Mouse (Mus musculus) liver, postnatal 0 days (tissue): ENCODE data around the gene Scrt2. TPM values are rescaled to one million over a fixed set of nuclear protein-coding genes. Genes with fewer than 3 reads are reported as not detected.

Experiments
- ATAC-seq: fragments of 200-750 bp; cut with Nextera tagmentation; 2 replicates; pipeline ENCODE4 v1.8.0; 2017; ENCODE audit warnings: mild to moderate bottlenecking, moderate library complexity
- DNase-seq: peaks from one replicate; pipeline ENCODE4 v3.0.0-alpha.2; 2016
- H3K27ac ChIP-seq: fragments of 300-500 bp; sonication (generic); 2 replicates; pipeline ENCODE4 v1.5.1; 2014; ENCODE audit warnings: antibody characterized with exemption, moderate library complexity, mild to moderate bottlenecking, low read depth
- H3K27me3 ChIP-seq: fragments of 300-500 bp; sonication (generic); 2 replicates; pipeline ENCODE4 v1.6.1; 2014; ENCODE audit warnings: low read length, control low read depth, mixed read lengths; ENCODE audit not compliant: insufficient read depth
- H3K36me3 ChIP-seq: fragments of 300-500 bp; sonication (generic); replicated peaks from 2 replicates; pipeline ENCODE4 v1.6.1; 2014; ENCODE audit warnings: mild to moderate bottlenecking, control low read depth, low read length, moderate library complexity, mixed read lengths; ENCODE audit not compliant: insufficient read depth
- H3K4me1 ChIP-seq: fragments of 300-500 bp; sonication (generic); 2 replicates; pipeline ENCODE4 v1.6.1; 2014; ENCODE audit warnings: antibody characterized with exemption, mild to moderate bottlenecking, control low read depth; ENCODE audit not compliant: insufficient read depth
- H3K4me2 ChIP-seq: fragments of 300-500 bp; sonication (generic); 2 replicates; pipeline ENCODE4 v1.6.1; 2014; ENCODE audit warnings: low read depth, mild to moderate bottlenecking, low read length, moderate library complexity, mixed read lengths
- H3K4me3 ChIP-seq: fragments of 300-500 bp; sonication (generic); 2 replicates; pipeline ENCODE4 v1.5.1; 2014; ENCODE audit warnings: low read depth, low read length
- H3K9ac ChIP-seq: fragments of 300-500 bp; sonication (generic); replicated peaks from 2 replicates; pipeline ENCODE4 v1.6.1; 2014; ENCODE audit warnings: mild to moderate bottlenecking, moderate library complexity
- H3K9me3 ChIP-seq: fragments of 300-500 bp; sonication (generic); 2 replicates; pipeline ENCODE4 v1.6.1; 2016; ENCODE audit warnings: mild to moderate bottlenecking, control low read depth, low read length, mixed read lengths
- CTCF ChIP-seq: sonication (generic); IDR thresholded peaks from 2 replicates; pipeline ENCODE4 v1.5.1; 2016; ENCODE audit warnings: antibody characterized with exemption, low read depth
- EP300 ChIP-seq: IDR thresholded peaks from 2 replicates; pipeline ENCODE4 v1.6.1; 2016; ENCODE audit warnings: antibody characterized with exemption, low read depth, mild to moderate bottlenecking
- WGBS: fragments of 180-500 bp; shearing (Covaris S2); extraction: QIAGEN DNeasy Blood & Tissue Kit; methylation state at CpG from one replicate; pipeline ENCODE4 v1.1.7; 2014; ENCODE audit not compliant: insufficient replicate concordance; 5-methylcytosine and 5-hydroxymethylcytosine counted together
- polyA plus RNA-seq: library from polyadenylated mRNA; unstranded; fragments of >200 nt; fragmentation: Nextera tagmentation; extraction: Ambion mirVana; gene quantifications from 2 replicates; pipeline ENCODE4 v1.2.1, GENCODE M21; 2015

The Scrt2 gene
- polyA plus RNA-seq, 1 experiment from 2014 or later: not detected

GRCm38 (mm10) chr2:152093356-152093792, 12.0 kb downstream of the Scrt2 start:
- Histone ChIP-seq H3K4me1 (peaks cover 7% of the 10 kb centered on the region), H3K27ac (no peak overlapping the region), H3K9ac (no peak overlapping the region), H3K36me3 (no peaks in the 10 kb centered on the region), H3K27me3 (peaks cover 61% of the 10 kb centered on the region), H3K4me3 (peak overlapping the region; percentile 24; the same call in 1 of the 2 replicates), H3K4me2 (peak overlapping the region; percentile 42), H3K9me3 (no peaks in the 10 kb centered on the region)
- WGBS: 2% methylated on average over 59 of the region's 60 CpGs
- ATAC-seq (no peak), DNase-seq (no peak)
- TF ChIP-seq EP300: no peak
- no peak for TF ChIP-seq CTCF

GRCm38 (mm10) chr2:152094856-152095545, 13.7 kb downstream of the Scrt2 start:
- DNase-seq (no peak), ATAC-seq (no peak)
- Histone ChIP-seq H3K27ac (no peak overlapping the region), H3K36me3 (no peaks in the 10 kb centered on the region), H3K9me3 (no peaks in the 10 kb centered on the region), H3K4me1 (peaks cover 7% of the 10 kb centered on the region), H3K27me3 (peaks cover 58% of the 10 kb centered on the region), H3K4me3 (no peak overlapping the region), H3K9ac (no peak overlapping the region), H3K4me2 (no peak overlapping the region)
- WGBS: 10% methylated on average over 29 of the region's 29 CpGs
- no peak for TF ChIP-seq EP300
- no peak for TF ChIP-seq CTCF

- Histone ChIP-seq H3K4me2 (no peak overlapping the region), H3K27me3 (peaks cover 42% of the 10 kb centered on the region), H3K9ac (no peak overlapping the region), H3K27ac (no peak overlapping the region), H3K4me1 (peaks cover 7% of the 10 kb centered on the region), H3K36me3 (no peaks in the 10 kb centered on the region), H3K9me3 (no peaks in the 10 kb centered on the region), H3K4me3 (no peak overlapping the region)
- no peak for DNase-seq
- no peak for TF ChIP-seq CTCF
- TF ChIP-seq EP300: no peak
- no peak for ATAC-seq
- 65% methylated on average over 2 of the region's 2 CpGs for WGBS
These were observed 15.6 kb downstream of the Scrt2 start for GRCm38 (mm10) chr2:152096922-152097321.

- H3K9ac ChIP-seq: no peak overlapping the region
- TF ChIP-seq EP300 (no peak), CTCF (no peak)
- no peak overlapping the region for H3K4me3 ChIP-seq
- H3K4me1 ChIP-seq: peaks cover 7% of the 10 kb centered on the region
- H3K4me2 ChIP-seq: no peak overlapping the region
- peaks cover 34% of the 10 kb centered on the region for H3K27me3 ChIP-seq
- ATAC-seq (no peak), DNase-seq (no peak)
- no peaks in the 10 kb centered on the region for H3K9me3 ChIP-seq
- H3K27ac ChIP-seq: no peak overlapping the region
- WGBS: 71% methylated on average over 11 of the region's 11 CpGs
- no peaks in the 10 kb centered on the region for H3K36me3 ChIP-seq
These were observed 16.6 kb downstream of the Scrt2 start for GRCm38 (mm10) chr2:152097916-152098315.

- DNase-seq: no peak
- no peak overlapping the region for H3K4me2 ChIP-seq
- TF ChIP-seq CTCF: no peak
- no peak for TF ChIP-seq EP300
- no peak overlapping the region for H3K27ac ChIP-seq
- no peaks in the 10 kb centered on the region for H3K4me1 ChIP-seq
- no peak overlapping the region for H3K4me3 ChIP-seq
- 62% methylated on average over 3 of the region's 3 CpGs for WGBS
- no peak overlapping the region for H3K9ac ChIP-seq
- H3K27me3 ChIP-seq: peaks cover 19% of the 10 kb centered on the region
- no peaks in the 10 kb centered on the region for H3K36me3 ChIP-seq
- no peak for ATAC-seq
- no peaks in the 10 kb centered on the region for H3K9me3 ChIP-seq
These were observed 18.2 kb downstream of the Scrt2 start for GRCm38 (mm10) chr2:152099538-152099937.

GRCm38 (mm10) chr2:152101761-152102160, 20.4 kb downstream of the Scrt2 start:
- 60% methylated on average over 13 of the region's 13 CpGs for WGBS

More at GRCm38 (mm10) chr2:152101761-152102160, 20.4 kb downstream of the Scrt2 start:
- Histone ChIP-seq H3K4me2 (no peak overlapping the region), H3K4me1 (peaks cover 9% of the 10 kb centered on the region; the same call in 1 of the 2 replicates), H3K36me3 (no peaks in the 10 kb centered on the region), H3K27me3 (0 out of 2 replicates have a peak, but pooled peaks cover 4% of the 10 kb centered on the region), H3K9ac (no peak overlapping the region), H3K27ac (no peak overlapping the region), H3K4me3 (no peak overlapping the region), H3K9me3 (no peaks in the 10 kb centered on the region)
- ATAC-seq (no peak), DNase-seq (no peak)
- TF ChIP-seq CTCF (no peak), EP300 (no peak)
